Mouse (Mus musculus): ENCODE measurements around the gene Snrpc. TPM values are rescaled to one million over a fixed set of nuclear protein-coding genes. Genes with fewer than 3 reads are reported as not detected.

Gene Snrpc
- polyA plus RNA-seq, 1 experiment = 173 TPM

DNA sequence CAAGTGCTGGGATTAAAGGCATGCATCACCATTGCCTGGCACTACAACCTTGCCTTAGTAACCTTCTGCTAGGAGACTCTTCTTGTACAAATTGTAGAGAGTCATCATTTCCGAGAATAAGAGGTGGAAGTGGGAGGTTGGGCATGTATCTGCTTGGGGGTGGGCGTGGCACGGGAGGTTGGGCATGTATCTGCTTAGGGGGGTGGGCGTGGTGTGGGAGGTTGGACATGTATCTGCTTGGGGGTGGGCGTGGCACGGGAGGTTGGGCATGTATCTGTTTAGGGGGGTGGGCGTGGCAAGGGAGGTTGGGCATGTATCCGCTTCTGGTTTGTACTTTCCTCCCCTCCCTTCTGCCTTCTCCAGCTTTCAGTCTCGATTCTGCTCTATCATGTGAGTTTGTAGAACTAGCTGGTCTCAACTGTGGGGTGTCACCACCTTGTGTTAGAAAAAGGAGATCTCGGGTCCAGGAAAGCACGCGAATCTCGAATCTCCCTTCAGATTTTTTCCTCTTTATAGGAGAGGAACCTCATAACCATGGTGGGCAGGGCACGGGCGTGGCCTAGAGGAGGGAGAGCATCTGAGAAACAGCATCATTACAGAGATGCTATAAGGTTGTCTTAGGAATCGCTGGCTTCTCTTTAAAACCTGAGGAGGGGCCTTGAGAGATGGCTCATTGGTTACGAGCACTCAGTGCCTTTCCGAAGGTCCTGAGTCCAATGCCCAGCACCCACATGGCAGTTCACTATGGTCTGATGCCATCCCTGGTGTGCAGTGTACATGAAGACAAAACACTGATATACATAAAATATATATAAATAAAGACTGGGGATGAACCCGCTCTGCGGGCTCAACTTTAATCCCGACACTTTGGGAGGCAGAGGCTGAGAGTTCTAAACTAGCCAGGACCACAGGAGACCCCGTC lies 11.7 kb upstream of the Snrpc start:
- no peaks in the 10 kb centered on the region for H3K27me3 ChIP-seq (ENCODE audit: control insufficient read depth, insufficient read depth, low read length)
- H3K4me1 ChIP-seq (ENCODE audit: control insufficient read depth, insufficient read depth, low read length) = peaks cover 2% of the 10 kb centered on the region
- TF ChIP-seq CTCF (IDR thresholded peaks at IDR 0.05; ENCODE audit: control insufficient read depth, insufficient read depth, insufficient replicate concordance, low read depth, low read length) = no peak
- no peak for TF ChIP-seq POLR2A (IDR thresholded peaks at IDR 0.05; ENCODE audit: control insufficient read depth, low read depth, low read length)
- peak overlapping the region; percentile 7; the same call in 1 of the 2 replicates for H3K27ac ChIP-seq (ENCODE audit: control insufficient read depth, insufficient read depth, low read depth, low read length)
- peak overlapping the region; percentile 51 for H3K4me3 ChIP-seq (ENCODE audit: control insufficient read depth, low read depth, low read length)
- H3K36me3 ChIP-seq (ENCODE audit: control insufficient read depth, insufficient read depth, low read length) = no peaks in the 10 kb centered on the region

GRCm38 (mm10) chr17:27826908-27827383 lies 11.0 kb upstream of the Snrpc start:
- H3K27me3 ChIP-seq (ENCODE audit: control insufficient read depth, insufficient read depth, low read length) = no peaks in the 10 kb centered on the region
- no peak overlapping the region for H3K27ac ChIP-seq (ENCODE audit: control insufficient read depth, insufficient read depth, low read depth, low read length)
- H3K4me3 ChIP-seq (ENCODE audit: control insufficient read depth, low read depth, low read length) = peak overlapping the region; percentile 45
- no peaks in the 10 kb centered on the region for H3K36me3 ChIP-seq (ENCODE audit: control insufficient read depth, insufficient read depth, low read length)
- TF ChIP-seq CTCF (IDR thresholded peaks at IDR 0.05; ENCODE audit: control insufficient read depth, insufficient read depth, insufficient replicate concordance, low read depth, low read length) (no peak), POLR2A (IDR thresholded peaks at IDR 0.05; ENCODE audit: control insufficient read depth, low read depth, low read length) (no peak)
- H3K4me1 ChIP-seq (ENCODE audit: control insufficient read depth, insufficient read depth, low read length) = no peaks in the 10 kb centered on the region; the same call in 1 of the 2 replicates

DNA sequence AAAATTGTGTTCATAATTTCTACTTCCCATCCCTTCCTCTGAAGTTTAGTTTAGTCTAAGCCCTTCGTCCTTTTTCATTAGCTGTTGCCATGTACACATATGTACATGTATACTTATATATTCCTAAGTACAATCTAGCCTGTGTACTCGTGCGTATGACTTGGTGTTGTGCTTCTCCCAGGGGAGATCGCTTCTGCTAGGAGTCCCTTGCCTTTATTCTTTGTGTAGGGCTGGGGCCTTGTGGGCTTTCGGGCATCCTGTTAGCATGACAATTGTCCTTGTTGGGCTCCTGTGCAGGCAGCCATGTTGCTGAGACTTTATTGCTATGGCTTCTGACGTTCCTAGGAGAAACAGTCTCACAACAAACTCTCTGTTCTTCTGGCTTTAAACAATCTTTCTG lies 10.4 kb upstream of the Snrpc start:
- Histone ChIP-seq H3K27me3 (ENCODE audit: control insufficient read depth, insufficient read depth, low read length) (no peaks in the 10 kb centered on the region), H3K36me3 (ENCODE audit: control insufficient read depth, insufficient read depth, low read length) (no peaks in the 10 kb centered on the region), H3K4me1 (ENCODE audit: control insufficient read depth, insufficient read depth, low read length) (no peaks in the 10 kb centered on the region; the same call in 1 of the 2 replicates), H3K4me3 (ENCODE audit: control insufficient read depth, low read depth, low read length) (no peak overlapping the region), H3K27ac (ENCODE audit: control insufficient read depth, insufficient read depth, low read depth, low read length) (no peak overlapping the region)
- TF ChIP-seq CTCF (IDR thresholded peaks at IDR 0.05; ENCODE audit: control insufficient read depth, insufficient read depth, insufficient replicate concordance, low read depth, low read length) (no peak), POLR2A (IDR thresholded peaks at IDR 0.05; ENCODE audit: control insufficient read depth, low read depth, low read length) (no peak)

- Histone ChIP-seq H3K4me1 (ENCODE audit: control insufficient read depth, insufficient read depth, low read length) (no peaks in the 10 kb centered on the region; the same call in 1 of the 2 replicates), H3K4me3 (ENCODE audit: control insufficient read depth, low read depth, low read length) (no peak overlapping the region), H3K36me3 (ENCODE audit: control insufficient read depth, insufficient read depth, low read length) (no peaks in the 10 kb centered on the region), H3K27ac (ENCODE audit: control insufficient read depth, insufficient read depth, low read depth, low read length) (no peak overlapping the region), H3K27me3 (ENCODE audit: control insufficient read depth, insufficient read depth, low read length) (no peaks in the 10 kb centered on the region)
- no peak for TF ChIP-seq POLR2A (IDR thresholded peaks at IDR 0.05; ENCODE audit: control insufficient read depth, low read depth, low read length)
- peak; percentile 22; the same call in 1 of the 2 replicates for TF ChIP-seq CTCF (IDR thresholded peaks at IDR 0.05; ENCODE audit: control insufficient read depth, insufficient read depth, insufficient replicate concordance, low read depth, low read length)
These were observed 7.5 kb upstream of the Snrpc start for GRCm38 (mm10) chr17:27830411-27830810.

GRCm38 (mm10) chr17:27839469-27840252 lies 1.7 kb downstream of the Snrpc start:
- Histone ChIP-seq H3K27me3 (ENCODE audit: control insufficient read depth, insufficient read depth, low read length) (no peaks in the 10 kb centered on the region), H3K36me3 (ENCODE audit: control insufficient read depth, insufficient read depth, low read length) (no peaks in the 10 kb centered on the region; the same call in 1 of the 2 replicates), H3K4me3 (ENCODE audit: control insufficient read depth, low read depth, low read length) (peak overlapping the region; percentile 92), H3K4me1 (ENCODE audit: control insufficient read depth, insufficient read depth, low read length) (no peaks in the 10 kb centered on the region), H3K27ac (ENCODE audit: control insufficient read depth, insufficient read depth, low read depth, low read length) (peak overlapping the region; percentile 84)
- no peak for TF ChIP-seq CTCF (IDR thresholded peaks at IDR 0.05; ENCODE audit: control insufficient read depth, insufficient read depth, insufficient replicate concordance, low read depth, low read length)
- TF ChIP-seq POLR2A (IDR thresholded peaks at IDR 0.05; ENCODE audit: control insufficient read depth, low read depth, low read length) = peak; percentile 95

- peaks cover 4% of the 10 kb centered on the region for H3K36me3 ChIP-seq (ENCODE audit: control insufficient read depth, insufficient read depth, low read length)
- TF ChIP-seq CTCF (IDR thresholded peaks at IDR 0.05; ENCODE audit: control insufficient read depth, insufficient read depth, insufficient replicate concordance, low read depth, low read length) = no peak
- H3K27me3 ChIP-seq (ENCODE audit: control insufficient read depth, insufficient read depth, low read length) = no peaks in the 10 kb centered on the region
- H3K27ac ChIP-seq (ENCODE audit: control insufficient read depth, insufficient read depth, low read depth, low read length) = no peak overlapping the region
- H3K4me3 ChIP-seq (ENCODE audit: control insufficient read depth, low read depth, low read length) = no peak overlapping the region
- H3K4me1 ChIP-seq (ENCODE audit: control insufficient read depth, insufficient read depth, low read length) = no peaks in the 10 kb centered on the region
These were observed 10.4 kb downstream of the Snrpc start for GRCm38 (mm10) chr17:27848351-27848750.

DNA sequence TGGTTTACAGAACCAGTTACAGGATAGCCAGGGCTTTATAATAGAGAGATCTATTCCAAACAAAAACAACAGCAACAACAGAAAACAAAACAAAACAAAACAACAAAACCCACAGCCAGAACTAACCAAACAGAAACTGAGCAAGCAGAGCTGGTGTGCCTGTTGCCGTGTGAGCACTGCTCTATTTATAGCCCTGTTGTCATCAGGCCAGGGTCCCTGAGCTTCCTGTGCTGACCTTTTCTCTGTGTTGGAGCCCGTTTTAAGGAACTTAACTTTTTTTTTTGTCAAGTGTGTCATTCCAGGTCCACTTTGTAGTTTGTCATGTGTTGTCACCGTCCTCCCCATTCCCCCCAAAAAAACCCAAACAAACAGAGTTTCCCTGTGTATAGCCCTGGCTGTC lies 13.1 kb downstream of the Snrpc start:
- TF ChIP-seq POLR2A (IDR thresholded peaks at IDR 0.05; ENCODE audit: control insufficient read depth, low read depth, low read length) = no peak
- no peak for TF ChIP-seq CTCF (IDR thresholded peaks at IDR 0.05; ENCODE audit: control insufficient read depth, insufficient read depth, insufficient replicate concordance, low read depth, low read length)
- H3K4me1 ChIP-seq (ENCODE audit: control insufficient read depth, insufficient read depth, low read length) = no peaks in the 10 kb centered on the region
- H3K27ac ChIP-seq (ENCODE audit: control insufficient read depth, insufficient read depth, low read depth, low read length) = no peak overlapping the region
- no peaks in the 10 kb centered on the region for H3K27me3 ChIP-seq (ENCODE audit: control insufficient read depth, insufficient read depth, low read length)
- peaks cover 4% of the 10 kb centered on the region; the same call in 1 of the 2 replicates for H3K36me3 ChIP-seq (ENCODE audit: control insufficient read depth, insufficient read depth, low read length)
- no peak overlapping the region for H3K4me3 ChIP-seq (ENCODE audit: control insufficient read depth, low read depth, low read length)

Measured in testis, adult 2 months (tissue).